11 mouse cellular contexts compared by ENCODE assay signal in genomic region chr4:143218858-143219257, GRCm38 (mm10). TPM values are rescaled to one million over a fixed set of nuclear protein-coding genes. Genes with fewer than 3 reads are reported as not detected.
ATAC-seq lines count a peak whose summit lies in the region.
"Had no signal": no experiment of that assay in that cellular context is flagged by ENCODE, and none has a peak within 500 bp of the region (broad histone marks: within the 10 kb centered on the region; RNA-seq: fewer than 3 reads in every experiment).

No protein-coding gene starts in this region.

- no peak overlapping the region for H3K4me3 ChIP-seq in forebrain, embryonic 12.5 days (replicated peaks)
- H3K4me3 ChIP-seq in forebrain, embryonic 16.5 days (replicated peaks; ENCODE audit: low read length): no peak overlapping the region
- H3K4me3 ChIP-seq in forebrain, embryonic 15.5 days: no peak overlapping the region
- no peak overlapping the region for H3K4me3 ChIP-seq in hindbrain, embryonic 16.5 days (ENCODE audit: low read length)
- H3K4me3 ChIP-seq in midbrain, embryonic 16.5 days (ENCODE audit: low read depth, low read length): no peak overlapping the region
- no peak overlapping the region for H3K4me3 ChIP-seq in intestine, embryonic 16.5 days (ENCODE audit: low read length)
- H3K4me3 ChIP-seq in heart, embryonic 11.5 days (ENCODE audit: low read depth, low read length): no peak overlapping the region
- H3K4me3 ChIP-seq: embryonic facial prominence, embryonic 10.5 days; intestine, embryonic 15.5 days had no signal

- no peaks in the 10 kb centered on the region for H3K36me3 ChIP-seq in forebrain, embryonic 12.5 days (replicated peaks)
- no peaks in the 10 kb centered on the region for H3K36me3 ChIP-seq in forebrain, embryonic 16.5 days (ENCODE audit: control insufficient read depth, insufficient read depth)
- no peaks in the 10 kb centered on the region for H3K36me3 ChIP-seq in forebrain, embryonic 15.5 days
- H3K36me3 ChIP-seq in hindbrain, embryonic 16.5 days (ENCODE audit: control insufficient read depth, insufficient read depth, low read length): no peaks in the 10 kb centered on the region
- H3K36me3 ChIP-seq in midbrain, embryonic 16.5 days (ENCODE audit: control insufficient read depth, insufficient read depth, low read length): no peaks in the 10 kb centered on the region
- H3K36me3 ChIP-seq in intestine, embryonic 16.5 days (ENCODE audit: control insufficient read depth, insufficient read depth, low read length): no peaks in the 10 kb centered on the region
- H3K36me3 ChIP-seq in heart, embryonic 11.5 days (ENCODE audit: control insufficient read depth, insufficient read depth, low read length): no peaks in the 10 kb centered on the region
- H3K36me3 ChIP-seq: embryonic facial prominence, embryonic 10.5 days; G1E; intestine, embryonic 15.5 days had no signal

- H3K9me3 ChIP-seq in forebrain, embryonic 12.5 days: no peaks in the 10 kb centered on the region
- no peaks in the 10 kb centered on the region for H3K9me3 ChIP-seq in forebrain, embryonic 16.5 days (ENCODE audit: control insufficient read depth, low read length)
- H3K9me3 ChIP-seq in forebrain, embryonic 15.5 days: no peaks in the 10 kb centered on the region
- no peaks in the 10 kb centered on the region for H3K9me3 ChIP-seq in hindbrain, embryonic 16.5 days (ENCODE audit: control insufficient read depth, low read length)
- no peaks in the 10 kb centered on the region for H3K9me3 ChIP-seq in midbrain, embryonic 16.5 days (replicated peaks; ENCODE audit: control insufficient read depth, low read length, poor library complexity, severe bottlenecking)
- H3K9me3 ChIP-seq in intestine, embryonic 16.5 days (ENCODE audit: control insufficient read depth, low read length): no peaks in the 10 kb centered on the region
- H3K9me3 ChIP-seq in heart, embryonic 11.5 days (replicated peaks; ENCODE audit: control insufficient read depth, low read length): no peaks in the 10 kb centered on the region
- H3K9me3 ChIP-seq: embryonic facial prominence, embryonic 10.5 days; G1E; intestine, embryonic 15.5 days had no signal

- H3K27me3 ChIP-seq in forebrain, embryonic 12.5 days: no peaks in the 10 kb centered on the region
- H3K27me3 ChIP-seq in forebrain, embryonic 16.5 days (replicated peaks; ENCODE audit: control insufficient read depth, insufficient read depth, low read length): no peaks in the 10 kb centered on the region
- no peaks in the 10 kb centered on the region for H3K27me3 ChIP-seq in forebrain, embryonic 15.5 days
- no peaks in the 10 kb centered on the region for H3K27me3 ChIP-seq in hindbrain, embryonic 16.5 days (replicated peaks; ENCODE audit: control insufficient read depth, insufficient read depth, low read length)
- no peaks in the 10 kb centered on the region for H3K27me3 ChIP-seq in midbrain, embryonic 16.5 days (ENCODE audit: control insufficient read depth, insufficient read depth, low read depth, low read length)
- H3K27me3 ChIP-seq in intestine, embryonic 16.5 days (replicated peaks; ENCODE audit: control insufficient read depth, insufficient read depth, low read length): no peaks in the 10 kb centered on the region
- H3K27me3 ChIP-seq in heart, embryonic 11.5 days (ENCODE audit: control insufficient read depth, insufficient read depth, low read length): no peaks in the 10 kb centered on the region
- H3K27me3 ChIP-seq: intestine, embryonic 15.5 days had no signal

- peaks cover 7% of the 10 kb centered on the region for H3K4me1 ChIP-seq in forebrain, embryonic 12.5 days
- 0 out of 2 replicates have a peak, but pooled peaks cover 4% of the 10 kb centered on the region for H3K4me1 ChIP-seq in forebrain, embryonic 16.5 days (replicated peaks; ENCODE audit: control insufficient read depth, insufficient read depth, low read length)
- peaks cover 9% of the 10 kb centered on the region for H3K4me1 ChIP-seq in forebrain, embryonic 15.5 days
- H3K4me1 ChIP-seq in hindbrain, embryonic 16.5 days (ENCODE audit: control insufficient read depth, insufficient read depth, low read depth, low read length): no peaks in the 10 kb centered on the region
- no peaks in the 10 kb centered on the region for H3K4me1 ChIP-seq in midbrain, embryonic 16.5 days (ENCODE audit: control insufficient read depth, insufficient read depth, low read length)
- no peaks in the 10 kb centered on the region for H3K4me1 ChIP-seq in intestine, embryonic 16.5 days (ENCODE audit: control insufficient read depth, insufficient read depth, low read length)
- H3K4me1 ChIP-seq in heart, embryonic 11.5 days (ENCODE audit: control insufficient read depth, insufficient read depth, low read length): no peaks in the 10 kb centered on the region
- H3K4me1 ChIP-seq: embryonic facial prominence, embryonic 10.5 days; intestine, embryonic 15.5 days had no signal

- 87% methylated on average over 2 of the region's 2 CpGs for whole genome bisulfite sequencing in forebrain, embryonic 12.5 days
- WGBS in forebrain, embryonic 16.5 days: 86% methylated on average over 2 of the region's 2 CpGs
- WGBS in forebrain, embryonic 15.5 days: 81% methylated on average over 2 of the region's 2 CpGs
- WGBS in hindbrain, embryonic 16.5 days: 66% methylated on average over 2 of the region's 2 CpGs
- 75% methylated on average over 2 of the region's 2 CpGs for WGBS in midbrain, embryonic 16.5 days
- 90% methylated on average over 2 of the region's 2 CpGs for WGBS in intestine, embryonic 16.5 days
- 70% methylated on average over 2 of the region's 2 CpGs for WGBS in heart, embryonic 11.5 days (ENCODE audit: insufficient replicate concordance)

- H3K4me2 ChIP-seq in forebrain, embryonic 12.5 days: peak overlapping the region; percentile 34; the same call in 1 of the 2 replicates
- H3K4me2 ChIP-seq in forebrain, embryonic 16.5 days (ENCODE audit: low read length): no peak overlapping the region
- H3K4me2 ChIP-seq in forebrain, embryonic 15.5 days (replicated peaks): peak overlapping the region; percentile 28; the same call in 1 of the 2 replicates
- H3K4me2 ChIP-seq in hindbrain, embryonic 16.5 days (ENCODE audit: low read length): peak overlapping the region; percentile 37
- peak overlapping the region; percentile 37; the same call in 1 of the 2 replicates for H3K4me2 ChIP-seq in midbrain, embryonic 16.5 days (ENCODE audit: low read length)
- no peak overlapping the region for H3K4me2 ChIP-seq in intestine, embryonic 16.5 days (ENCODE audit: low read depth, low read length)
- no peak overlapping the region for H3K4me2 ChIP-seq in heart, embryonic 11.5 days
- H3K4me2 ChIP-seq: intestine, embryonic 15.5 days had no signal

- ATAC-seq in forebrain, embryonic 12.5 days (ENCODE audit: low FRiP score): no peak
- ATAC-seq in forebrain, embryonic 16.5 days: no peak; the same call in 1 of the 2 replicates
- ATAC-seq in forebrain, embryonic 15.5 days (replicated peaks): no peak
- no peak for ATAC-seq in hindbrain, embryonic 16.5 days
- ATAC-seq in midbrain, embryonic 16.5 days: peak; percentile 61; the same call in 1 of the 2 replicates
- no peak for ATAC-seq in intestine, embryonic 16.5 days
- no peak for ATAC-seq in cerebellum, adult (ENCODE audit: insufficient number of reproducible peaks, low FRiP score, low TSS enrichment)
- ATAC-seq in heart, embryonic 11.5 days (replicated peaks; ENCODE audit: insufficient number of reproducible peaks, low FRiP score, low TSS enrichment): no peak
- ATAC-seq: intestine, embryonic 15.5 days had no signal

- no peak overlapping the region for H3K9ac ChIP-seq in forebrain, embryonic 12.5 days
- no peak overlapping the region for H3K9ac ChIP-seq in forebrain, embryonic 16.5 days (replicated peaks; ENCODE audit: low read depth, low read length)
- H3K9ac ChIP-seq in forebrain, embryonic 15.5 days (replicated peaks): no peak overlapping the region
- peak overlapping the region; percentile 14; the same call in 1 of the 2 replicates for H3K9ac ChIP-seq in hindbrain, embryonic 16.5 days (ENCODE audit: low read depth, low read length)
- H3K9ac ChIP-seq in midbrain, embryonic 16.5 days (ENCODE audit: low read depth, low read length): no peak overlapping the region
- H3K9ac ChIP-seq in intestine, embryonic 16.5 days (ENCODE audit: low read depth, low read length): no peak overlapping the region
- H3K9ac ChIP-seq in heart, embryonic 11.5 days (ENCODE audit: low read depth, low read length): no peak overlapping the region
- H3K9ac ChIP-seq: intestine, embryonic 15.5 days had no signal

- peak overlapping the region; percentile 77 for H3K27ac ChIP-seq in forebrain, embryonic 12.5 days
- H3K27ac ChIP-seq in forebrain, embryonic 16.5 days (ENCODE audit: low read length): no peak overlapping the region; the same call in 1 of the 2 replicates
- H3K27ac ChIP-seq in forebrain, embryonic 15.5 days (replicated peaks): peak overlapping the region; percentile 77
- H3K27ac ChIP-seq in hindbrain, embryonic 16.5 days (ENCODE audit: low read depth, low read length): no peak overlapping the region
- H3K27ac ChIP-seq in midbrain, embryonic 16.5 days (ENCODE audit: low read length): peak overlapping the region; percentile 73
- H3K27ac ChIP-seq in intestine, embryonic 16.5 days (ENCODE audit: low read length): no peak overlapping the region
- no peak overlapping the region for H3K27ac ChIP-seq in heart, embryonic 11.5 days (ENCODE audit: low read depth, low read length)
- H3K27ac ChIP-seq: intestine, embryonic 15.5 days had no signal

RNA-seq across cellular contexts. Expression of gene Prdm2, which starts 6.1 kb away (rescaled TPM):
- polyA plus RNA-seq in forebrain, embryonic 12.5 days (2016; fragmentation: Nextera tagmentation; extraction: Ambion mirVana): 17.0 and 18.8 TPM in 2 replicates
- 18.1 and 19.4 TPM in 2 replicates for polyA plus RNA-seq in forebrain, embryonic 16.5 days (2015; fragmentation: Nextera tagmentation; extraction: Ambion mirVana)
- 16.9 and 18.4 TPM in 2 replicates for polyA plus RNA-seq in forebrain, embryonic 15.5 days (2015; fragmentation: Nextera tagmentation; extraction: Ambion mirVana)
- 12.0 and 13.5 TPM in 2 replicates for polyA plus RNA-seq in hindbrain, embryonic 16.5 days (2015; fragmentation: Nextera tagmentation; extraction: Ambion mirVana)
- 13.4 and 16.0 TPM in 2 replicates for polyA plus RNA-seq in midbrain, embryonic 16.5 days (2015; fragmentation: Nextera tagmentation; extraction: Ambion mirVana)
- polyA plus RNA-seq in intestine, embryonic 16.5 days (2015; fragmentation: Nextera tagmentation; extraction: Ambion mirVana): 6.9 and 7.0 TPM in 2 replicates
- polyA plus RNA-seq in heart, embryonic 11.5 days (2014; fragmentation: Nextera tagmentation; extraction: Ambion mirVana): 8.1 and 11.0 TPM in 2 replicates

Comparison
In these comparisons a context has a peak if more than half of its experiments do, and no peak if none do; other contexts are left out.
1. H3K27ac ChIP-seq: peak in forebrain, embryonic 12.5 days (single experiment), forebrain, embryonic 15.5 days (single experiment) and midbrain, embryonic 16.5 days (single experiment); none in forebrain, embryonic 16.5 days (single experiment), hindbrain, embryonic 16.5 days (single experiment), intestine, embryonic 16.5 days (single experiment) and heart, embryonic 11.5 days (single experiment).
2. H3K4me2 ChIP-seq: peak in forebrain, embryonic 12.5 days (single experiment), forebrain, embryonic 15.5 days (single experiment), hindbrain, embryonic 16.5 days (single experiment) and midbrain, embryonic 16.5 days (single experiment); none in forebrain, embryonic 16.5 days (single experiment), intestine, embryonic 16.5 days (single experiment) and heart, embryonic 11.5 days (single experiment).